Mouse (Mus musculus) thymus, adult 18-20 months (tissue): ENCODE measurements around the gene Phlpp1.

Experiments used
- DNase-seq, 2 experiments: peaks; one replicate each; pipeline ENCODE4 v3.0.0; 2022; ENCODE audit warnings: mixed read lengths in 2 of 2

Gene Phlpp1

GRCm38 (mm10) chr1:106320583-106320982 is 149.0 kb downstream of the Phlpp1 start:
- no peak for DNase-seq

- DNase-seq = no peak
Measured at GRCm38 (mm10) chr1:106321432-106322126, 150.0 kb downstream of the Phlpp1 start.

DNA sequence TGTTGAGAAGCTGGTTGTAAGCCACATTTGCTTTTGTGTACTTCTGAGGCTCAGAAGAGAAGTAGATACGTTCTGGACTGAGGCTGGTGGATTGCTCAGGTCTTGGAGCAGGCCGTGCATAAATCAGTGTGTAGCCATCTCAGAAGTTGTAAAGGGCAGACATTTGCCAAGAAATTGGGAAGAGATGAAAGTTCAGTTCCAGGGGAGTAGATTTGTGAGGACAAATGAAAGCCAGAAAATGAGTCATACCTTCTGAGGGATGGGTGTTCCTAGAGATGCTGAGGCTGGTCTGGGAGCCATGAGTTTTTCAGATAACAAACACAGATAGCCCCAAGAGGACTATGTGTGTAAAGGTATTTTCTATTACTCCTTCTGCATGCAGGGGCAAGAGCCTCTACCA is 155.1 kb downstream of the Phlpp1 start:
- no peak for DNase-seq

- no peak for DNase-seq
Measured at GRCm38 (mm10) chr1:106342100-106342499, 170.5 kb downstream of the Phlpp1 start.

DNA sequence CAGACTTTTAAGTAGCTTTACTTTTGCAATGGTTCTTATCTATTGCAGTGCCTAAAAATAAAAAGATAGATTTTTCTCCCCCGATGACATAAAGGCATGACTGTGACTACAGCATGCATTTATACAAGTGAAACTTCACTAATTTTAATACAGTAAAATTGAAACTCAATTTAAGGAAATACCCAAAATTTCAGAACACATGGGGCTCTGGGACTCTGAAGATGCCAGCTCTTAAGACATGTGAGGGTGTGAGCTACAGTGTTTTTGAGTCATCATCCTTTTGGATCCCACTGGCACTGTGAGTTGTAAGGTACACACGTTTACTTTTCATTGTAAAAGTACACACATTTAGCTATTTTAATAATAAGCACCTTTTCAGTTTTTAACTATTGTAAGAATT is 173.7 kb downstream of the Phlpp1 start:
- no peak for DNase-seq

DNA sequence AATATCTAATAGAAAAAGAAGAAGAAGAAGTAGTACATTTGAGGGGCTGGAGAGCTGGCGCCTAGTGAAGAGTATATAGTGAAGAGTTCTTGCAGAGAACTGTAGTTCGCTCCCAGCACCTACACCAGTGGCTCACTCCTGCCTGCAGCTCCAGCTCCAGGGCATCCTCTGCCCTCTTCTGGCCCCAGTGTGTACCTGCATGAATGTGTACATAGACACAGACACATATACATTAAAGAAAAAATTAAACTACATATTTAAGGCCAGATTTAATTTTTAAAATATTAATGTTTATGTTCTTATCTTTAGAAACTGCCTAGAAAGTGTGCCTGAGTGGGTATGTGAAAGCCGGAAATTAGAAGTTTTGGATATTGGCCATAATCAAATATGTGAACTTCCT is 175.2 kb downstream of the Phlpp1 start:
- no peak for DNase-seq

DNA sequence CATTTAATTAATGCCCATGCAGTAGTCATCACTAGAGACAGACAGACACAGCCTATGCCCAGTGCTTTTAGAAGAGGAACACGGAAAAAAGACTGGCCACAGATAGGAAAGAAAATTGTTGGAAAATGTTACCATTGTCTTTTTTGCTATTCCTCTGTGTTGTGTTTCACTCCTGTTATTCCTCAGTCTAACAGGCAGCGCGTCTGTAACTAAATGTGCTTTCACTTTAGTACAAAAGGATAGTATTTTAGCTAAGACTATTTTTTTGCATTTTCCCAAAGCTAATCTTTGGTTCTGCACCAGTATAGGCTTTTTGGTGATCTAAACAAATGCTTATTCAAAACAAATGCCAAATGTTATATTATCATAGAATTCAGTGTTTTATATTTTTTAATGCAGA is 177.6 kb downstream of the Phlpp1 start:
- no peak for DNase-seq

GRCm38 (mm10) chr1:106351512-106351911 is 180.0 kb downstream of the Phlpp1 start:
- no peak for DNase-seq

- no peak for DNase-seq
Measured at GRCm38 (mm10) chr1:106352801-106353511, 181.4 kb downstream of the Phlpp1 start.

DNA sequence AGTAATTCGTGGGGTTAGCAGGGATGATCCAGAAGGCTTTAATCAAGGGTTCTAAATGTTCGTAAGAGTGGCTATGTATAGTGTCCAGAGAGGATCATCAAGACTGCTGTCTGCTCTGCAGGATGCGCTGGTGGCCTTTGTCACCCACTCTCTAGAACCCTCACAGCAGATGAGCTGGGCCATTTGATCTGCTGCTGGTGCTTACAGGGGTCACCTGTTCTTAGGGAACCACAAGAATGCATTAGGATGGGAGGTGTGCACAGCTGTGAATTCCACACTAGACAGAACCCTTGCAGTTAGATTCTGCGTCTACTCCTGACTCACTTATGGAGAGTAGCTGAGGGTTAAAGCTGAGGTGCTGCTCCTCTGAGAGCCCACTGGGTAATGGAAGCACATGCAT is 182.4 kb downstream of the Phlpp1 start:
- no peak for DNase-seq

- DNase-seq = no peak
Measured at GRCm38 (mm10) chr1:106359474-106359873, 187.9 kb downstream of the Phlpp1 start.

DNA sequence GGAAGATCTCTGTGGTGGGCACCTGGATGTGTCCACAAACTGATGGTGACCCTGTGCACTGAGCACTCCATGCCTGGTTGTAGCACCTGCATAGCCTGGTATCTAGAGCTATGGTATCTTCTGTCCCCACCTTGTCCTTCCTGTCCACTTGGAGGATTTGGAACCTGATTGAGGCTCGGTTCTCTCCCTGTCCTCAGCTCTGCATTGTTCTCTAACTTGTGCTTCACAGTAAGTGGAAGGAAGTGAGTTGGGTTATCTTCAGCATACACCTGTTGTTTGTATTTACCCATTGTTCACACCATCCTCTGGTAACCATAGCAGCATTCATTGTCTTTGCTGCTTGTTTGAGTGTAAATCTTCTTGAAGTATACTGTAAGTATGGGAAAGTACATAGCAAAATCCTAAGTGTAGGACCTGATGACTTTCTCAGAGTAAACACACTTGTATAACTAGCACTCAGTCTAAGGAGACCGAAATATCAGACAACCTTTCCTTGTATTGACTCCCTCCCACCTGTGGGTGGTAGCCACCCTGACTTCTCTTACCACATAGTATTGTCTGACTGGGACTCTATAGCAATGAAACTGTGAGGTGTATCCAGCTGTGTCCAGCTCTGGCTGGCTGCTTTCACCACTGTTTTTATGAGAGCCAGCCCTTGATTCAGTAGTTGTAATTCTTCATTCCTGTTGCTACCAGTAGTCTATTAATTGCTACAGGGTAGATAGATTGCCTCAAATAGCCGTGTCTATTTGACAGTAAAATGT is 191.5 kb downstream of the Phlpp1 start:
- DNase-seq = no peak

DNA sequence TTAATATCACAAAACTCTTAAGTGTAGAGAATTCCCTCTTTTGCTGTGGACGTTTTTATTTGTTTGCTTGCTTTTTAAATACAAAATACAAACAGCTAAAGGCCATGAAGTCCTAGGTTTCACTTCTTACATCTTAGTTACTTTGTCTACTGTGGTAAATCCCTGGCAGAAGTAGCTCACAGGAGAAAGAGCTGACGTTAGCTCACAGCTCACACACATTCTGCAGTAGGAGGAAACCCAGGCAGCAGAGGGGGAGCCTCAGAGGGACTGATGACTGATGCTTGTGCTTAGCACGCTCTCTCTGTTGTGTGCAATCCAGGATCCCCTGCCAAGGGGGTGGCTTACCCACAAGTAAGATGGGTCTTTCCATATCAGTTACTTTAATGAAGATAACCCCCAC is 197.8 kb downstream of the Phlpp1 start:
- no peak for DNase-seq

- no peak for DNase-seq
Measured at GRCm38 (mm10) chr1:106372446-106372845, 200.9 kb downstream of the Phlpp1 start.

DNA sequence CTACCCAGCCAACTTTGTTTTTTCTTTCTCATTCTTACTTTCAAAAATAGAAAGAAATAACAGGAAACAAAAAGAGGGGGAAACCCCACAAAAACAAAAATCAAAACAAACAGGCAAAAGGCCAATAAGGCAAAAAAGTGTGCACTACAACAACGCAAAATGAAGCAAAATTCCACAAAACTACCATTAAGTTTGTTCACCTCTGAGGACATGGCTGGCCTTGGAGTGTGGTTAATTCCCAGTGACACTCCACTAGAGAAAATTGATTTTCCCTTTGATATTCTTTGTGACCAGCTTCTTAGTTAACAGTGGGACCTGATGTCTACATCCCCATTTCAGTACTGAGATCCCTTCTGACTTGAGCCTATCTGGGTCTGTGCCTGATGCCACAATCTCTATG is 202.1 kb downstream of the Phlpp1 start:
- no peak for DNase-seq

- no peak for DNase-seq
Measured at GRCm38 (mm10) chr1:106374274-106374673, 202.7 kb downstream of the Phlpp1 start.

DNA sequence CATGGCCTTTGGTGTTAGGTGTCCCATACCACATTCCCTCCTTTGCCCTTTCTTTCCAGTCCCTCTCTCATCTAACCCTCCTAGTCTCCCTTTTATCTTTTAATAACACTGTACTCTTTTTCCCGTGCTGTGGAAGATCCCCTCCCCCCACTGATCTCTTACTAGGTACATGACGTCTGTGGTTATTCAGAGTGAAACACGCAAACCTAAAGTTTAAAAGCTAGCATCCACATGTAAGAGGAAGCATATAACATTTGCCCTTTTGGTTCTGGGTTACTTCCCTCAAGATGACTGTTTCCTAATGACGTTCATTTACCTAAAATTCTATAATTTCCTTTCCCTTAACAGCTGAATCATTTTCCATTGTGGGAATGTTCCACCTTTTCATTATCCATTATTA is 203.4 kb downstream of the Phlpp1 start:
- no peak for DNase-seq

- no peak for DNase-seq
Measured at GRCm38 (mm10) chr1:106376003-106376402, 204.5 kb downstream of the Phlpp1 start.

- DNase-seq = no peak
Measured at GRCm38 (mm10) chr1:106380465-106380864, 208.9 kb downstream of the Phlpp1 start.

- no peak for DNase-seq
Measured at GRCm38 (mm10) chr1:106386542-106386941, 215.0 kb downstream of the Phlpp1 start.

GRCm38 (mm10) chr1:106387264-106387663 is 215.7 kb downstream of the Phlpp1 start:
- DNase-seq = no peak

DNA sequence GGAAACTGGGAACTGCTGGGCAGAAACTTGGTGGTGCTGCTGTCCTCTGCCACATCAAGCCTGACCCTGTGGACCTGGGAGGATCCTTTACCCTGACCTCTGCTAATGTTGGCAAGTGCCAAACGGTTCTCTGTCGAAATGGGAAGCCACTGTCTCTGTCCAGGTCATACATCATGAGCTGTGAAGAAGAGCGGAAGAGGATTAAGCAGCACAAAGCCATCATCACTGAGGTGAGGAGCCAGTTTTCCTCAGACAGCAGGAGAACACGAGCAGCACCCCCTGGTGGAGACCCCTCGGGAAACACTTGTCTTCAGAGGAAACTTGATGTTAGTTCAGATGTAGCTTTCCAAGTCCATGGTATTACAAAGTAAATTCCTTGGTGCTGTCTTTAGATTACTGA is 218.1 kb downstream of the Phlpp1 start:
- peak in 1 of 2 experiments; percentile 14 for DNase-seq

DNA sequence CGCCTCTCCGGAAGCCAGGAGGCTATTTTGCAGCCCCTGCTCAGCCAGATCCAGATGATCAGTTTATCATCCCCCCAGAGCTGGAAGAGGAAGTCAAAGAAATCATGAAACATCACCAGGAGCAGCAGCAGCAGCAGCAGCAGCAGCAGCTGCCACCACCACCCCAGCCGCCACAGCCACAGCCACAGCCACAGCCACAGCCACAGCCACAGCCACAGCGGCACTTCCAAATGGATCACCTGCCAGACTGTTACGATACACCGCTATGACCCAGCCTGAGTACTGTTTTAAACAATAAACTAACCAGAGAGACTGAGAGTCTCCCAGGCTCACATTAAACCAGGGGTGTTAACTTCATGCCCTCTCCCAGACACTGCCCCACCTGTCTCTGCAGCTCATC is 221.5 kb downstream of the Phlpp1 start:
- DNase-seq = no peak

- DNase-seq = no peak
Measured at GRCm38 (mm10) chr1:106394678-106395077, 223.1 kb downstream of the Phlpp1 start.
